Mouse (Mus musculus) lung, postnatal 0 days (tissue): ENCODE data around the gene Crybb1. TPM values are rescaled to one million over a fixed set of nuclear protein-coding genes. Genes with fewer than 3 reads are reported as not detected.

ENCODE experiments used
- ATAC-seq: fragments of 200-750 bp; cut with Nextera tagmentation; 2 replicates; pipeline ENCODE4 v1.8.0; 2017; ENCODE audit warnings: moderate library complexity
- DNase-seq: peaks from one replicate; pipeline ENCODE4 v3.0.0-alpha.2; 2016; ENCODE audit warnings: low spot score
- H3K27ac ChIP-seq: fragments of 300-500 bp; sonication (generic); 2 replicates; pipeline ENCODE4 v1.5.1; 2014; ENCODE audit warnings: antibody characterized with exemption, mild to moderate bottlenecking, low read length, mixed read lengths
- H3K27me3 ChIP-seq: fragments of 300-500 bp; sonication (generic); replicated peaks from 2 replicates; pipeline ENCODE4 v1.6.1; 2014; ENCODE audit warnings: low read length, mixed read lengths; ENCODE audit not compliant: insufficient read depth
- H3K36me3 ChIP-seq: fragments of 300-500 bp; sonication (generic); 2 replicates; pipeline ENCODE4 v1.6.1; 2014; ENCODE audit warnings: low read length, mixed read lengths; ENCODE audit not compliant: insufficient read depth
- H3K4me1 ChIP-seq: fragments of 300-500 bp; sonication (generic); 2 replicates; pipeline ENCODE4 v1.6.1; 2014; ENCODE audit warnings: antibody characterized with exemption, low read depth, low read length, mixed read lengths; ENCODE audit not compliant: insufficient read depth
- H3K4me2 ChIP-seq: fragments of 300-500 bp; sonication (generic); replicated peaks from 2 replicates; pipeline ENCODE4 v1.6.1; 2014; ENCODE audit warnings: low read depth, mild to moderate bottlenecking, low read length, moderate library complexity, mixed read lengths
- H3K4me3 ChIP-seq: fragments of 300-500 bp; sonication (generic); 2 replicates; pipeline ENCODE4 v1.5.1; 2014; ENCODE audit warnings: low read depth, low read length
- H3K9ac ChIP-seq: fragments of 300-500 bp; sonication (generic); replicated peaks from 2 replicates; pipeline ENCODE4 v1.6.1; 2014; ENCODE audit warnings: low read depth, mild to moderate bottlenecking
- H3K9me3 ChIP-seq: fragments of 300-500 bp; sonication (generic); 2 replicates; pipeline ENCODE4 v1.6.1; 2016; ENCODE audit warnings: low read length, mixed read lengths
- CTCF ChIP-seq: IDR thresholded peaks from 2 replicates; pipeline ENCODE4 v1.5.1; 2016; ENCODE audit warnings: antibody characterized with exemption, mild to moderate bottlenecking
- EP300 ChIP-seq: IDR thresholded peaks from 2 replicates; pipeline ENCODE4 v1.6.1; 2016; ENCODE audit warnings: antibody characterized with exemption, mild to moderate bottlenecking, control low read depth
- WGBS: fragments of 180-500 bp; shearing (Covaris S2); extraction: QIAGEN DNeasy Blood & Tissue Kit; methylation state at CpG from one replicate; pipeline ENCODE4 v1.1.7; 2014; 5-methylcytosine and 5-hydroxymethylcytosine counted together
- polyA plus RNA-seq: library from polyadenylated mRNA; unstranded; fragments of >200 nt; fragmentation: Nextera tagmentation; extraction: Ambion mirVana; gene quantifications from 2 replicates; pipeline ENCODE4 v1.2.1, GENCODE M21; 2015

The Crybb1 gene
- polyA plus RNA-seq, 1 experiment from 2014 or later: 1.4 TPM

DNA sequence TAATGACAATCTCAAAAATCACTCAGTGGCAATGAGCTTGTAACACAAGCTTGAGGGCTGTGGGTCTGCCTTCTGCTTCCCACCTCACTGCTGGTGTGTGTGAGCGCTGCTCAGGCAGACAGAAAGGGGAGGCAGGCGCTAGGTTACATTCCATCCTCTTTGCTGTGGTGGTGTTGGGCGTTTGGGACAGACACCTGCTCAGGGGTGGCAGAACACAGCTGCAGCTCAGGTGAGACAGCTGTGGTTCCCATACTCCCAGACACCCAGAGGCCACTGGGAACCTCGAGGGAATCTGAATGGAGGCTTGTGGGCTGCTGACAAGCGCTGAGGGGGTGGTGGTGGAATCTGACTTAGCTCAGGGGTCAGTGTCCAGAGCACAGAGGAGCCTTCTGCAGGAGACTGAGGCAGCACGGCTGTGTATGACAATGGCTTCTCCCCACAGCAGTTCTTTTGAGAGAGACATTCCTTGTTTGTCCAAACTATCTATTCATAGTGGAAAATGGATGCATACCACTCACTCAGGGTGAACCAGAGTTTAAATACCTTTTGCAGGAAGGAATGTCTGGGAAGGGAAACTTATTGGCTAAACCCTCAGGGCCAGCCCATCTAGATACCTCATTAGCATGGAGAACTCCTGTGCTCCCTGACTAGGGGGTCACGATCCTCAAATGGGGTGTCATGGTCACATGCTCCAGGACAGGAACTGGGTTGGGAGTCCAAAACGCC is 10.6 kb upstream of the Crybb1 start:
- no peak for ATAC-seq
- Histone ChIP-seq H3K4me1 (no peaks in the 10 kb centered on the region), H3K36me3 (no peaks in the 10 kb centered on the region), H3K9me3 (no peaks in the 10 kb centered on the region), H3K27me3 (no peaks in the 10 kb centered on the region), H3K4me3 (no peak overlapping the region), H3K4me2 (no peak overlapping the region), H3K9ac (no peak overlapping the region), H3K27ac (no peak overlapping the region)
- DNase-seq: no peak
- no peak for TF ChIP-seq CTCF
- TF ChIP-seq EP300: no peak
- WGBS: 41% methylated on average over 8 of the region's 8 CpGs

DNA sequence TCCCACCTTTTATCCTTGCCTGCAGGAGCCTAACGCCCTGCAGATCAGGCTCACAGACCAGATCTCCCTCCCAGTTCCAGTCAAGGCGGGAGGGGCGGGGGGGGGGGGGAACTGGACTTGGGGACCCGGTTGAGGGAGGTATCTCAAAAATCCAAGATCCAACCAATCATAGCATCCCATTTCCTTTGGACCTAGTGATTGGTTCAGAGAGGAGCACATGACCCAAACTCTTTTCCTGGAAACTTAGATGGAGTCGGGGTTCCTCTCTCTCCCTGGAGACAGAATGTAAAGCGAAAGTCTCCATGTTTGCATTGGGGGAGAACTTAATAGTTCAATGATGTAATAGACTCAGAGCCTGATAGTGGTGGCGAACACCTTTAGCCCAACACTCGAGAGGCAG is 8.2 kb upstream of the Crybb1 start:
- Histone ChIP-seq H3K4me2 (no peak overlapping the region), H3K4me3 (no peak overlapping the region), H3K4me1 (no peaks in the 10 kb centered on the region), H3K27ac (no peak overlapping the region), H3K27me3 (no peaks in the 10 kb centered on the region), H3K9me3 (no peaks in the 10 kb centered on the region), H3K9ac (no peak overlapping the region), H3K36me3 (no peaks in the 10 kb centered on the region)
- TF ChIP-seq CTCF: no peak
- no peak for TF ChIP-seq EP300
- 39% methylated on average over 7 of the region's 8 CpGs for WGBS
- no peak for DNase-seq
- ATAC-seq: no peak

- Histone ChIP-seq H3K9ac (no peak overlapping the region), H3K4me1 (no peaks in the 10 kb centered on the region; the same call in 1 of the 2 replicates), H3K27me3 (no peaks in the 10 kb centered on the region), H3K36me3 (no peaks in the 10 kb centered on the region), H3K4me3 (no peak overlapping the region), H3K27ac (no peak overlapping the region), H3K9me3 (no peaks in the 10 kb centered on the region), H3K4me2 (no peak overlapping the region)
- ATAC-seq: no peak
- TF ChIP-seq EP300 (no peak), CTCF (no peak)
- 86% methylated on average over 11 of the region's 11 CpGs for WGBS
- no peak for DNase-seq
Observed at GRCm38 (mm10) chr5:112249106-112249505, 6.5 kb upstream of the Crybb1 start.

DNA sequence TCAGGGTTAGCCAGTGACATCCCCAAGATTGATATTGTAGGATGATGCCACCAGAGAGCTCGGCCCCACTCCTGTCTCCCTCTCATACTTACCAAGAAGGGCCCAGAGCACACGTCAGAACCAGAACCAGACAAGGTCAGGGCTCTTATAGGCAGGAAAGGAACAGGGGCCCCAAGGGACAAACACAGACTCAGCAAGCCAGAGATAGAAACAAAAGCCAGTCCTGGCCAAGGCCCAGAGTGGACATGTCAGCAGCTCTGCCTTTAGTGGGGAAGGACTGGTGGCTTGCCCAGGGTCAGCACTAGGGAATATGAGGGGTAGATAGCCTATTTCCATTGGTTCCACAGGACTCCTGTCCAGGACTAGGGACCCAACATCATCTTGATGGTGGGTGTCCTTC is 3.2 kb upstream of the Crybb1 start, which contains the start of gene Cryba4:
Cryba4 (minus strand) TSS at position 119 of the 400 bp plus-strand sequence.
- Histone ChIP-seq H3K9ac (no peak within 1 kb of the TSS), H3K36me3 (no peaks in the 10 kb centered on the region), H3K27ac (0 out of 2 replicates have a peak within 1 kb of the TSS, but pooled peaks have one; percentile 4)

GRCm38 (mm10) chr5:112253169-112253568 is 2.4 kb upstream of the Crybb1 start:
- DNase-seq (peak; percentile 50), ATAC-seq (peak; percentile 77)
- TF ChIP-seq EP300 (peak; percentile 75), CTCF (no peak)
- 32% methylated on average over 8 of the region's 8 CpGs for WGBS
- Histone ChIP-seq H3K4me2 (no peak overlapping the region), H3K4me3 (no peak overlapping the region), H3K9me3 (no peaks in the 10 kb centered on the region), H3K9ac (no peak overlapping the region), H3K36me3 (no peaks in the 10 kb centered on the region), H3K27me3 (no peaks in the 10 kb centered on the region), H3K27ac (no peak overlapping the region), H3K4me1 (peaks cover 4% of the 10 kb centered on the region)

More for the DNA sequence above, 3.2 kb upstream of the Crybb1 start, which contains the start of gene Cryba4:
- H3K27me3 ChIP-seq: no peaks in the 10 kb centered on the region
- no peak for ATAC-seq
- no peak within 1 kb of the TSS for H3K4me2 ChIP-seq
- no peaks in the 10 kb centered on the region for H3K9me3 ChIP-seq
- TF ChIP-seq CTCF (no peak), EP300 (no peak)
- H3K4me1 ChIP-seq: peaks cover 4% of the 10 kb centered on the region
- DNase-seq: no peak
- 43% methylated on average over 2 of the region's 2 CpGs for WGBS
- H3K4me3 ChIP-seq: no peak within 1 kb of the TSS

DNA sequence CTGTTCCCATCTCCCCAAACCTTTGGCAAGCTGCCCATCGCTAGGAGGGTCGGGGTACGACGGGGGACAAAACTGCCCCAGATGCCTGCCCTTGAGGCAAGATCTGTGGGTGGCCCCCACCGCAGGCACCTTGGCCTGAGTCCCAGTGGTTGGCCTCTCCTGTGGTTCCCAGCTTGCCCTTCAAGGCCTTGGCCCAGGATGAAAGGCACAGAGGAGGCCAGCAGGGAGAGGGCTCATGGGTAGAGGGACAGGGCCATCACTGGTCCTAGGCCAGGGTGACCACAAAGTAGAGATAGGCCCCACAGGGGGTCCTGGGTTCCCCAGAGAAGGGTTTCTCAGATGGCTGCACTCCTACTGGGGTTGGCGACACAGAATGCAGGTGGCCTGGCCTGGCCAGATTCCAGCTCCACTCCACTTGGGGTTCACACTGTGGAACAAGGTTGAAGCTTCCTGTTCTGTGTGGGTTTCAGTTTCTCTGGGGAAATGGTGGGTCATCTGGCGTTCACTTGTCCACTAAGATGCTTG is 1.3 kb upstream of the Crybb1 start:
- Histone ChIP-seq H3K27ac (0 out of 2 replicates have a peak overlapping the region, but pooled peaks have one; percentile 14), H3K36me3 (no peaks in the 10 kb centered on the region), H3K4me3 (no peak overlapping the region), H3K9me3 (no peaks in the 10 kb centered on the region), H3K4me2 (no peak overlapping the region), H3K27me3 (no peaks in the 10 kb centered on the region), H3K4me1 (peaks cover 4% of the 10 kb centered on the region), H3K9ac (no peak overlapping the region)
- DNase-seq (no peak), ATAC-seq (0 out of 2 replicates have a peak, but pooled peaks have one; percentile 11)
- TF ChIP-seq EP300 (no peak), CTCF (no peak)
- 40% methylated on average over 7 of the region's 7 CpGs for WGBS
